Mouse (Mus musculus) frontal cortex, postnatal 10 days (tissue): Measurements from ENCODE around the gene Plac8.

Source experiments
- DNase-seq, 2 experiments: peaks; one replicate each; pipeline ENCODE4 v3.0.0; 2022; ENCODE audit warnings: low spot score in 2 of 2, mixed read lengths in 1 of 2

Gene Plac8

GRCm38 (mm10) chr5:100572069-100572468 is at the start of gene Plac8:
Gene Plac8, minus strand, starts transcription at chr5:100572245.
- DNase-seq = no peak

GRCm38 (mm10) chr5:100620952-100621351 is 48.9 kb upstream of the Plac8 start:
- no peak for DNase-seq

- no peak for DNase-seq
These were observed 47.7 kb upstream of the Plac8 start for GRCm38 (mm10) chr5:100619586-100620275.

GRCm38 (mm10) chr5:100613896-100614768 is 42.1 kb upstream of the Plac8 start:
- no peak for DNase-seq

GRCm38 (mm10) chr5:100607868-100608267 is 35.8 kb upstream of the Plac8 start:
- no peak for DNase-seq

- DNase-seq = no peak
These were observed 35.2 kb upstream of the Plac8 start for GRCm38 (mm10) chr5:100607090-100607762.

- no peak for DNase-seq
These were observed 33.8 kb upstream of the Plac8 start for GRCm38 (mm10) chr5:100605828-100606229.

- DNase-seq = no peak
These were observed 32.0 kb upstream of the Plac8 start for GRCm38 (mm10) chr5:100604061-100604460.

GRCm38 (mm10) chr5:100601864-100602263 is 29.8 kb upstream of the Plac8 start:
- no peak for DNase-seq

- DNase-seq = no peak
These were observed 27.0 kb upstream of the Plac8 start for GRCm38 (mm10) chr5:100598961-100599463.

GRCm38 (mm10) chr5:100597886-100598485 is 25.9 kb upstream of the Plac8 start:
- no peak for DNase-seq

GRCm38 (mm10) chr5:100595999-100596398 is 24.0 kb upstream of the Plac8 start:
- no peak for DNase-seq

- DNase-seq = no peak
These were observed 22.9 kb upstream of the Plac8 start for GRCm38 (mm10) chr5:100594803-100595467.

GRCm38 (mm10) chr5:100590505-100590904 is 18.5 kb upstream of the Plac8 start:
- DNase-seq = no peak

GRCm38 (mm10) chr5:100587626-100588025 is 15.6 kb upstream of the Plac8 start:
- no peak for DNase-seq

GRCm38 (mm10) chr5:100587136-100587535 is 15.1 kb upstream of the Plac8 start:
- DNase-seq = no peak

- DNase-seq = no peak
These were observed 13.6 kb upstream of the Plac8 start for GRCm38 (mm10) chr5:100585657-100586056.

GRCm38 (mm10) chr5:100585206-100585644 is 13.2 kb upstream of the Plac8 start:
- no peak for DNase-seq

- no peak for DNase-seq
These were observed 11.0 kb upstream of the Plac8 start for GRCm38 (mm10) chr5:100583066-100583465.

- no peak for DNase-seq
These were observed 10.4 kb upstream of the Plac8 start for GRCm38 (mm10) chr5:100582435-100582826.
